Mouse (Mus musculus) forebrain, embryonic 10.5 days (tissue): ENCODE data around the gene Nmrk2. TPM values are rescaled to one million over a fixed set of nuclear protein-coding genes. Genes with fewer than 3 reads are reported as not detected.
A peak's percentile ranks its signal among the peaks of the same experiment; 100 is the strongest.

Experiments used
- DNase-seq: peaks from one replicate; pipeline ENCODE4 v3.0.0-alpha.2; 2017; ENCODE audit warnings: low spot score; ENCODE audit errors: extremely low spot score
- H3K27ac ChIP-seq: fragments of 300-500 bp; sonication (generic); 2 replicates; pipeline ENCODE4 v1.5.1; 2016; ENCODE audit warnings: mild to moderate bottlenecking
- H3K27me3 ChIP-seq: fragments of 300-500 bp; sonication (generic); 2 replicates; pipeline ENCODE4 v1.6.1; 2016; ENCODE audit warnings: mild to moderate bottlenecking; ENCODE audit not compliant: poor library complexity, severe bottlenecking
- H3K36me3 ChIP-seq: fragments of 300-500 bp; sonication (generic); replicated peaks from 2 replicates; pipeline ENCODE4 v1.6.1; 2016; ENCODE audit warnings: mild to moderate bottlenecking, moderate library complexity
- H3K4me1 ChIP-seq: fragments of 300-500 bp; sonication (generic); 2 replicates; pipeline ENCODE4 v1.6.1; 2016
- H3K4me3 ChIP-seq: fragments of 300-500 bp; sonication (generic); 2 replicates; pipeline ENCODE4 v1.5.1; 2016; ENCODE audit warnings: mild to moderate bottlenecking, moderate library complexity
- H3K9me3 ChIP-seq: fragments of 300-500 bp; sonication (generic); 2 replicates; pipeline ENCODE4 v1.6.1; 2016; ENCODE audit warnings: mild to moderate bottlenecking, moderate library complexity
- WGBS: fragments of 180-500 bp; shearing (Covaris S2); methylation state at CpG from one replicate; pipeline ENCODE4 v1.1.7; 2016; 5-methylcytosine and 5-hydroxymethylcytosine counted together
- polyA plus RNA-seq: library from polyadenylated mRNA; unstranded; fragments of >200 nt; fragmentation: Nextera tagmentation; extraction: Ambion mirVana; gene quantifications from 2 replicates; pipeline ENCODE4 v1.2.1, GENCODE M21; 2016

Gene Nmrk2
- not detected in 2 replicates for polyA plus RNA-seq

- DNase-seq: no peak
- Histone ChIP-seq H3K36me3 (no peaks in the 10 kb centered on the region), H3K27ac (no peak within 1 kb of the TSS), H3K4me1 (peaks cover 10% of the 10 kb centered on the region), H3K27me3 (peaks cover 29% of the 10 kb centered on the region), H3K4me3 (no peak within 1 kb of the TSS), H3K9me3 (no peaks in the 10 kb centered on the region)
- 64% methylated on average over 13 of the region's 13 CpGs for WGBS
Observed at GRCm38 (mm10) chr10:81201807-81202758, at the start of gene Nmrk2. Gene Nmrk2 (minus strand): TSS chr10:81202051.

- no peak overlapping the region for H3K27ac ChIP-seq
- H3K36me3 ChIP-seq: no peaks in the 10 kb centered on the region
- DNase-seq: no peak
- peaks cover 50% of the 10 kb centered on the region for H3K4me1 ChIP-seq
- 87% methylated on average over 8 of the region's 8 CpGs for WGBS
- no peak overlapping the region for H3K4me3 ChIP-seq
- H3K9me3 ChIP-seq: no peaks in the 10 kb centered on the region
- peaks cover 69% of the 10 kb centered on the region for H3K27me3 ChIP-seq
Observed at GRCm38 (mm10) chr10:81249442-81249841, 47.6 kb upstream of the Nmrk2 start.

- Histone ChIP-seq H3K9me3 (no peaks in the 10 kb centered on the region), H3K27me3 (peaks cover 68% of the 10 kb centered on the region), H3K4me3 (no peak overlapping the region), H3K36me3 (no peaks in the 10 kb centered on the region), H3K4me1 (peaks cover 49% of the 10 kb centered on the region), H3K27ac (no peak overlapping the region)
- WGBS: 91% methylated on average over 2 of the region's 2 CpGs
- DNase-seq: no peak
Observed at GRCm38 (mm10) chr10:81247804-81248203, 46.0 kb upstream of the Nmrk2 start.

- DNase-seq: no peak
Observed at GRCm38 (mm10) chr10:81245166-81245565, 43.3 kb upstream of the Nmrk2 start.

GRCm38 (mm10) chr10:81244595-81244994, 42.7 kb upstream of the Nmrk2 start:
- 10% methylated on average over 17 of the region's 17 CpGs for WGBS
- Histone ChIP-seq H3K9me3 (no peaks in the 10 kb centered on the region), H3K27me3 (peaks cover 73% of the 10 kb centered on the region), H3K27ac (peak overlapping the region; percentile 76), H3K4me1 (peaks cover 40% of the 10 kb centered on the region), H3K36me3 (no peaks in the 10 kb centered on the region), H3K4me3 (peak overlapping the region; percentile 10; the same call in 1 of the 2 replicates)
- peak; percentile 83 for DNase-seq

More at GRCm38 (mm10) chr10:81245166-81245565, 43.3 kb upstream of the Nmrk2 start:
- H3K36me3 ChIP-seq: no peaks in the 10 kb centered on the region
- H3K4me1 ChIP-seq: peaks cover 40% of the 10 kb centered on the region
- 93% methylated on average over 6 of the region's 6 CpGs for WGBS
- no peaks in the 10 kb centered on the region for H3K9me3 ChIP-seq
- peak overlapping the region; percentile 76 for H3K27ac ChIP-seq
- H3K27me3 ChIP-seq: peaks cover 67% of the 10 kb centered on the region
- H3K4me3 ChIP-seq: no peak overlapping the region

- 78% methylated on average over 4 of the region's 4 CpGs for WGBS
- H3K4me3 ChIP-seq: peak overlapping the region; percentile 10; the same call in 1 of the 2 replicates
- H3K9me3 ChIP-seq: no peaks in the 10 kb centered on the region
- peak overlapping the region; percentile 76 for H3K27ac ChIP-seq
- no peak for DNase-seq
- peaks cover 77% of the 10 kb centered on the region for H3K27me3 ChIP-seq
- H3K36me3 ChIP-seq: no peaks in the 10 kb centered on the region
- peaks cover 40% of the 10 kb centered on the region for H3K4me1 ChIP-seq
Observed at GRCm38 (mm10) chr10:81244146-81244545, 42.3 kb upstream of the Nmrk2 start.

- 90% methylated on average over 16 of the region's 16 CpGs for WGBS
- Histone ChIP-seq H3K4me3 (no peak overlapping the region), H3K27ac (no peak overlapping the region), H3K4me1 (peaks cover 50% of the 10 kb centered on the region), H3K36me3 (no peaks in the 10 kb centered on the region), H3K27me3 (peaks cover 96% of the 10 kb centered on the region), H3K9me3 (no peaks in the 10 kb centered on the region)
- DNase-seq: no peak
Observed at GRCm38 (mm10) chr10:81242021-81242420, 40.2 kb upstream of the Nmrk2 start.

GRCm38 (mm10) chr10:81240876-81241275, 39.0 kb upstream of the Nmrk2 start:
- DNase-seq: peak; percentile 69
- Histone ChIP-seq H3K27me3 (peaks cover 96% of the 10 kb centered on the region), H3K4me1 (peaks cover 49% of the 10 kb centered on the region), H3K4me3 (no peak overlapping the region), H3K9me3 (no peaks in the 10 kb centered on the region), H3K27ac (no peak overlapping the region), H3K36me3 (no peaks in the 10 kb centered on the region)
- 22% methylated on average over 13 of the region's 13 CpGs for WGBS

GRCm38 (mm10) chr10:81238618-81239017, 36.8 kb upstream of the Nmrk2 start:
- no peak overlapping the region for H3K4me3 ChIP-seq
- H3K9me3 ChIP-seq: no peaks in the 10 kb centered on the region
- DNase-seq: no peak
- H3K4me1 ChIP-seq: peaks cover 39% of the 10 kb centered on the region
- no peaks in the 10 kb centered on the region for H3K36me3 ChIP-seq
- 89% methylated on average over 2 of the region's 2 CpGs for WGBS
- no peak overlapping the region for H3K27ac ChIP-seq
- peaks cover 74% of the 10 kb centered on the region for H3K27me3 ChIP-seq

GRCm38 (mm10) chr10:81236471-81237268, 34.8 kb upstream of the Nmrk2 start:
- Histone ChIP-seq H3K27ac (no peak overlapping the region), H3K27me3 (peaks cover 67% of the 10 kb centered on the region), H3K4me1 (peaks cover 53% of the 10 kb centered on the region), H3K4me3 (no peak overlapping the region), H3K9me3 (no peaks in the 10 kb centered on the region), H3K36me3 (no peaks in the 10 kb centered on the region)
- 88% methylated on average over 12 of the region's 12 CpGs for WGBS
- no peak for DNase-seq

GRCm38 (mm10) chr10:81234206-81234605, 32.4 kb upstream of the Nmrk2 start:
- peak overlapping the region; percentile 87 for H3K4me3 ChIP-seq
- peaks cover 57% of the 10 kb centered on the region for H3K4me1 ChIP-seq
- DNase-seq: no peak
- no peaks in the 10 kb centered on the region for H3K36me3 ChIP-seq
- WGBS: 81% methylated on average over 6 of the region's 6 CpGs
- H3K27me3 ChIP-seq: peaks cover 68% of the 10 kb centered on the region
- H3K9me3 ChIP-seq: no peaks in the 10 kb centered on the region
- H3K27ac ChIP-seq: no peak overlapping the region

GRCm38 (mm10) chr10:81233226-81233585, 31.4 kb upstream of the Nmrk2 start:
- H3K36me3 ChIP-seq: no peaks in the 10 kb centered on the region
- H3K27ac ChIP-seq: peak overlapping the region; percentile 92
- peak overlapping the region; percentile 87 for H3K4me3 ChIP-seq
- DNase-seq: no peak
- H3K4me1 ChIP-seq: peaks cover 55% of the 10 kb centered on the region
- H3K9me3 ChIP-seq: no peaks in the 10 kb centered on the region
- WGBS: under 1% methylated on average over 28 of the region's 28 CpGs
- H3K27me3 ChIP-seq: peaks cover 68% of the 10 kb centered on the region
